Mouse (Mus musculus) heart, adult 2 months (tissue): Measurements from ENCODE around the gene L3mbtl4. TPM values are rescaled to one million over a fixed set of nuclear protein-coding genes. Genes with fewer than 3 reads are reported as not detected.
A peak's percentile ranks its signal among the peaks of the same experiment; 100 is the strongest.

ENCODE experiments used
- DNase-seq, 2 experiments: peaks; one replicate each; pipeline ENCODE4 v3.0.0; 2021
- H3K27ac ChIP-seq: fragments of 200-600 bp; 2 replicates; pipeline ENCODE4 v1.8.1; 2022
- H3K27me3 ChIP-seq: fragments of 200-500 bp; 2 replicates; pipeline ENCODE4 v1.6.1; 2012; ENCODE audit warnings: mild to moderate bottlenecking, low read length, inconsistent platforms, mixed read lengths; ENCODE audit not compliant: control insufficient read depth, insufficient read depth
- H3K36me3 ChIP-seq: fragments of 200-500 bp; 2 replicates; pipeline ENCODE4 v1.6.1; 2012; ENCODE audit warnings: low read length, inconsistent platforms; ENCODE audit not compliant: control insufficient read depth, insufficient read depth
- H3K4me1 ChIP-seq: fragments of 200-500 bp; 2 replicates; pipeline ENCODE4 v1.6.1; 2011; ENCODE audit warnings: low read length; ENCODE audit not compliant: control insufficient read depth, insufficient read depth
- H3K4me3 ChIP-seq: fragments of 200-600 bp; 2 replicates; pipeline ENCODE4 v1.8.1; 2022
- H3K79me2 ChIP-seq: fragments of 200-500 bp; replicated peaks from 2 replicates; pipeline ENCODE4 v1.6.1; 2012; ENCODE audit warnings: mild to moderate bottlenecking, inconsistent platforms, low read length, moderate library complexity, mixed read lengths; ENCODE audit not compliant: control insufficient read depth, insufficient read depth
- H3K9ac ChIP-seq: fragments of 200-500 bp; 2 replicates; pipeline ENCODE4 v1.6.1; 2012; ENCODE audit warnings: low read depth, mild to moderate bottlenecking, control low read depth, inconsistent platforms, low read length, mixed read lengths
- CTCF ChIP-seq: fragments of 200-600 bp; IDR thresholded peaks from 2 replicates; pipeline ENCODE4 v1.8.1; 2022; ENCODE audit warnings: antibody characterized with exemption, mild to moderate bottlenecking, moderate library complexity
- EP300 ChIP-seq: fragments of 200-500 bp; IDR thresholded peaks from 2 replicates; pipeline ENCODE4 v1.6.1; 2011; ENCODE audit warnings: low read depth, low read length, control low read depth; ENCODE audit not compliant: insufficient read depth
- POLR2A ChIP-seq: fragments of 200-500 bp; IDR thresholded peaks from 2 replicates; pipeline ENCODE4 v1.6.1; 2011; ENCODE audit warnings: mild to moderate bottlenecking, low read depth, low read length, control low read depth; ENCODE audit not compliant: insufficient read depth
- WGBS: fragments of 180-500 bp; shearing (Covaris S2); methylation state at CpG from one replicate; pipeline ENCODE4 v1.1.7; 2018; 5-methylcytosine and 5-hydroxymethylcytosine counted together
- intact Hi-C: fragments of 180-260 bp; cut with DNase I; formaldehyde crosslinking; loops from one replicate; pipeline ENCODE4 v1.15.1; 2025
- polyA plus RNA-seq: library from polyadenylated mRNA; depleted of rRNA; stranded (reverse); fragments of >200 nt; gene quantifications from 2 replicates; pipeline ENCODE4 v1.2.3, GENCODE M21; 2012
- total RNA-seq, 2 experiments: library from RNA; stranded (reverse); gene quantifications; 2 replicates each; pipeline ENCODE4 v1.2.3; 2021

L3mbtl4 gene
- total and polyA plus RNA-seq, 3 experiments, result not detected

DNA sequence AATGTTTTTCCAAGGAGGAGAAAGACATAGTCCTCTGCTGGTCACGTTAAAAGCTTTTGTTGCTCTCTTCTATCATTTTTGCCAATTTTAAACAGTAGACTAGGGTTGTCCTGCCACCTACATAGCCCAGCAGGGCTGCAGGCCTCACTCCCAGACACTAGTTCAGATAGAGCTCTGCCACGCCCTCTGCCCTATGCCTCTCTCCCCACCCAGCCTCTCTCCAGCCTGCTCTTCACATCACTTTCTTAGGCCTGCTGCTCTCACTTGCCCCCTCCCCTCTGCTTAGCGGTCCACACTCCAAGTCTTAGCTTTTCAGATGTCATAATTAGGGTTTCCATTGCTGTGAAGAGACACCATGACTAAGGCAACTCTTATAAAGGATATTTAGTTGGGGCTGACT, 437.8 kb downstream of the L3mbtl4 start:
- H3K4me3 ChIP-seq, result no peak overlapping the region
- no peaks in the 10 kb centered on the region for H3K4me1 ChIP-seq
- intact Hi-C loops, result no loop called here
- H3K9ac ChIP-seq, result no peak overlapping the region
- TF ChIP-seq CTCF (no peak), EP300 (no peak), POLR2A (no peak)
- 72% methylated on average over 3 of the region's 3 CpGs for WGBS
- no peaks in the 10 kb centered on the region for H3K27me3 ChIP-seq
- H3K27ac ChIP-seq, result no peak overlapping the region
- no peak for DNase-seq
- no peaks in the 10 kb centered on the region for H3K36me3 ChIP-seq
- no peaks in the 10 kb centered on the region for H3K79me2 ChIP-seq

DNA sequence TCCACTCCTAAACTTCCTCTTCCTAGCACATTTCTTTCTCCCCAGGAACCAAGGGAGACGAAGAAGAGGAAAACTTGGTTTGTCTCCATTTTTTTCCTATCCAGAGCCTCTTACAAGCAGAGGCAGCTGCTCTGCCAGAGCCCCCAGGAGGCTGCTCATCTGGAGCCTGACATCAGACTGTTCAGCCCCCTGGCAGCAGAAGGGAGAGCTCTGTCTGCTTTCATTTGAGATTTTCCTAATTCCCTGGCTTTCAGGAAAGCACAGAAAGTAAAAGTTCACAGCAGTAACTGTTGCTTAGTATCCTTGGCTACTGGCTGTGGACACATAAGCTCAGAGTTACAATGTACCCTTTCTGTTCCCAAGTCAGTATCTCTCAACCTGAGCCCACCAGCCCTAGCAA, 474.7 kb downstream of the L3mbtl4 start:
- Histone ChIP-seq H3K27ac (no peak overlapping the region), H3K36me3 (no peaks in the 10 kb centered on the region), H3K79me2 (no peaks in the 10 kb centered on the region), H3K4me3 (no peak overlapping the region), H3K9ac (no peak overlapping the region), H3K4me1 (no peaks in the 10 kb centered on the region), H3K27me3 (no peaks in the 10 kb centered on the region)
- intact Hi-C loops, result no loop called here
- TF ChIP-seq CTCF, result no peak
- no peak for TF ChIP-seq POLR2A
- TF ChIP-seq EP300, result no peak
- DNase-seq, result peak in 1 of 2 experiments; percentile 15
- 5% methylated on average over 1 of the region's 1 CpGs for WGBS

DNA sequence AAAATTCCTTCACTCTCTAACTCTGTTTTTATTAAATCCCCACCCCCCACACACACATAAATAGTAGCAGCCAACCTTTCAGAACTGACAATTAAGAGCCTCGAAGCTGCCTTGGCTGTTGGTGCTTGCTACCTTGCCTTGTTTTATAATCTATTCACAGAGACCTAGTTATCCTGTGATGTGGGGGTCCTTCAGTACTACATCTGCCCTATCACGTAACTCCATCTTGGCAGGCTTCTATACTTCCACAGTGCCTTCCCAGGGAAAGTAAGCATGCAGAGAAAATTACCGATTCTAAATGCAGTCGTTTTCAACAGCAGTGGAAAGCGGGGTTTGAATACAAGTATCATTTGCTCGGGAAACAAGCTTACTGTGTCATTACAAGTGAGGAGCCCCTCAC, 476.9 kb downstream of the L3mbtl4 start:
- no peak overlapping the region for H3K9ac ChIP-seq
- intact Hi-C loops, result no loop called here

DNA sequence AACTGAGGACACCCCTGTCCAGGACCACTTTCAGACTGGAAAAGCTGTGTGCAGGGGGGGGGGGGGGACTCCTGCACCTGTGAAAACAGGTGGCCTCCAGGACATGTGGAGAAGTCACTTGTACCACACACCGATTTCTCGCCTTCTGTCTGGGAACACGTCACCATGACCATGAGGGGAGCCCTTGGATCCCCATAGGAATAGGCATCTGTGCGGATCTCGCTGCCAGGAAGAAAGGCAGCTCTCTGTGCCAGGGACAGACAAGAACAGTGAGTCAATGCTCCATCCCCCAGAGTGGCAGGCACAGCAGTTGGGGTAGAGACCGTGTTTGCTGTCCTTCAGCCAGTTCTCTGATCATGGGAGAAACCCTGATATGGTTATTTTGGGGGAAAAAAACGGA, 479.5 kb downstream of the L3mbtl4 start:
- no peak for DNase-seq
- Histone ChIP-seq H3K9ac (no peak overlapping the region), H3K36me3 (no peaks in the 10 kb centered on the region), H3K27me3 (no peaks in the 10 kb centered on the region), H3K27ac (no peak overlapping the region), H3K79me2 (no peaks in the 10 kb centered on the region), H3K4me3 (no peak overlapping the region), H3K4me1 (no peaks in the 10 kb centered on the region)
- intact Hi-C loops, result no loop called here
- TF ChIP-seq CTCF (no peak), EP300 (no peak), POLR2A (no peak)
- WGBS, result 65% methylated on average over 7 of the region's 7 CpGs

More for the DNA sequence above, 476.9 kb downstream of the L3mbtl4 start:
- no peak for DNase-seq
- WGBS, result 79% methylated on average over 6 of the region's 6 CpGs
- no peak overlapping the region for H3K27ac ChIP-seq
- no peak overlapping the region for H3K4me3 ChIP-seq
- H3K4me1 ChIP-seq, result no peaks in the 10 kb centered on the region
- H3K36me3 ChIP-seq, result no peaks in the 10 kb centered on the region
- H3K79me2 ChIP-seq, result no peaks in the 10 kb centered on the region
- TF ChIP-seq EP300, result no peak
- TF ChIP-seq CTCF, result no peak
- no peak for TF ChIP-seq POLR2A
- no peaks in the 10 kb centered on the region for H3K27me3 ChIP-seq

DNA sequence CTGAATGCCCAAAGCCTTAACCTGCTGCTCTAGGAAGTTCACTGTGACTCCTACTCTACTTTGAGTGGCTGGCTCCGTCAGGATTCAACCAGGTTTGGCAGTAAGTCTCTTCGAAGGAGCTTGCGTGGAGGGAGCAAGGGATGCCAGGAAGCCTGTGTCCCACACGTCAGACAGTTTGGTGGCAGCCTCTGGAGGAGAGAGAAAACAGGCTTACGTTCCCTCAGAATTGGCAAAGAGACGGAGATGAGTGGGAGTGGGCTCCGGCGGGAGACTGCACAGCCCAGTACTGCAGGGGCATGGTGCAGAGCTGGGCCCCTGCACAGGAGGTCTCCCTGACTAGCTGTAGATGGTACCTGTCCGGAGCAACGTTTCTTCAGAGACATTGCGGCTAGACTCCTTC, 481.2 kb downstream of the L3mbtl4 start:
- 83% methylated on average over 11 of the region's 11 CpGs for WGBS
- Histone ChIP-seq H3K79me2 (no peaks in the 10 kb centered on the region), H3K4me1 (no peaks in the 10 kb centered on the region), H3K36me3 (no peaks in the 10 kb centered on the region), H3K27ac (no peak overlapping the region), H3K9ac (no peak overlapping the region), H3K27me3 (no peaks in the 10 kb centered on the region), H3K4me3 (no peak overlapping the region)
- DNase-seq, result no peak
- no peak for TF ChIP-seq EP300
- no peak for TF ChIP-seq POLR2A
- no peak for TF ChIP-seq CTCF
- intact Hi-C loops, result no loop called here

DNA sequence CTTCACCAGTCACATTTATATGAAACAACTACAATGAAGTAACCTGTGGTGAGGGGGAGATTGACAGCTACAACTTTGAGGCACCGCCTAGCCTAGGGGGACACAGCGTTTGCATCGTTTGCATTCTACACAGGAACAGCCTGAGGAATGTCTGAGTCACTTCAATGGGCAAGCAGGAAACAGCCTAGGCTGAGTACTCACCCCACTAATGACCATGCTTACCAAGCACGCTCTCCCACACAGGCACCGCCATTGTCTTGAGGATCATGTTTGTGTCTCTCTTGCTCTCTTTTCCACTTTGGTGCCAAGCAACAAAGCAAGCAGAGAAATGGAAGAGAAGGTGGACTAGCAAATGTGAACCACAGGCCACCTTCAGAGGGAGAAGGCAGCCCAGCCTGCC, 484.8 kb downstream of the L3mbtl4 start:
- H3K9ac ChIP-seq, result no peak overlapping the region
- no peak overlapping the region for H3K4me3 ChIP-seq
- H3K27ac ChIP-seq, result no peak overlapping the region
- no peaks in the 10 kb centered on the region for H3K79me2 ChIP-seq
- intact Hi-C loops, result no loop called here
- H3K27me3 ChIP-seq, result no peaks in the 10 kb centered on the region
- WGBS, result 38% methylated on average over 5 of the region's 5 CpGs
- H3K4me1 ChIP-seq, result no peaks in the 10 kb centered on the region
- TF ChIP-seq POLR2A, result no peak
- TF ChIP-seq CTCF, result no peak
- TF ChIP-seq EP300, result no peak
- H3K36me3 ChIP-seq, result no peaks in the 10 kb centered on the region
- DNase-seq, result no peak
